Mouse (Mus musculus): ENCODE measurements at regions not wholly inside any gene's neighbourhood (a gene's known extent, or its start where the extent isn't known, plus 50 kb on each side); places are given as distances from the start of the nearest gene placed in this dataset.
"Not testable (repeated sequence)": the region's sequence is repeated elsewhere in the genome, so short reads cannot be mapped to it uniquely, and the experiment has no call there.

DNA sequence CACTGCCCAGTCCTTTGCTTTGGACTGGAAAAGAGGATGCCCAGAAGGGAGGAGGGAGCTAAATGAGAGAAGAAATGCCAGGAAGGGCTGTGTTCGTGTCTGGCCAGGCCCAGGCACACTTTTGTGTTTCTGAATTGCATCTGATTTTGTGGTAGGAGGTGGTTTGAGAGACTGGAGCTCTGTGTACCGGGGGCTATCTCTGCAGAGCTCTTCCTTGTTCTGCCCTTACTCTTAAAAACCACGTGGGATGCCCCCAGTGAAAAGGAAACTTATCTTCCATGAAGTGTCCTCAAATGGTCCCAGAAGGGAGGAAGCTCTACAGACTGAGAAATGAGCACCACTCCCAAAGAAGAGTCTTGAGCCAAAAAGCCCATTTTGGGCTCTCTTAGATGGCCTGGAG, 106.0 kb upstream of the Gmds start:
- H3K4me1 ChIP-seq (ENCODE audit: control insufficient read depth, insufficient read depth, low read length): no peaks in the 10 kb centered on the region
- H3K27me3 ChIP-seq (ENCODE audit: control insufficient read depth, insufficient read depth, low read length): no peaks in the 10 kb centered on the region
- no peaks in the 10 kb centered on the region for H3K9me3 ChIP-seq (replicated peaks; ENCODE audit: control insufficient read depth, low read length)
- H3K4me2 ChIP-seq (ENCODE audit: low read depth, low read length): no peak overlapping the region
- no peak overlapping the region for H3K27ac ChIP-seq (ENCODE audit: low read length)
- no peak overlapping the region for H3K9ac ChIP-seq (ENCODE audit: low read length)
- no peaks in the 10 kb centered on the region for H3K36me3 ChIP-seq (ENCODE audit: control insufficient read depth, insufficient read depth, low read length)
- WGBS: 71% methylated on average over 3 of the region's 3 CpGs
- H3K4me3 ChIP-seq (replicated peaks; ENCODE audit: low read length): no peak overlapping the region
- no peak for ATAC-seq (ENCODE audit: insufficient read depth, low FRiP score)

DNA sequence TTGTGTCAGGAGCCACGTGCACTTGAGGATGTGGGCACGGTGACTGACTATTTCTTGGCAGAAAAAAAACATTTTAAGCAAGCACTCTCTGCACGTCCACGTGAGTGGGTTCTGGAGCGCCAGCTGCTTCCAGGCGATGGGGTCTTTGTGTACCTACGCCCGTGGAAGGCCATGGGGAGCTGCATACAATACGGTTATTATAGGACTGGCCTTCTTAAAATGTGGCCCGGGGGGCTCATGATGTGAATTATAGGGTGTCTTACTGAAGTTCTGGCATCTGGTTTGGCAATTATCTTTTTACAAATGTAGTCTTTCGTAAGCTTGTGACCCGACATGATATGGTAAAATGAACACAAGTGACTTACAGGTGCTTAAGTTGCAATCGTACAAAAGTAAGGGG, 103.5 kb upstream of the Gmds start:
- Histone ChIP-seq H3K4me1 (ENCODE audit: control insufficient read depth, insufficient read depth, low read length) (no peaks in the 10 kb centered on the region), H3K4me2 (ENCODE audit: low read depth, low read length) (no peak overlapping the region), H3K9ac (ENCODE audit: low read length) (no peak overlapping the region), H3K36me3 (ENCODE audit: control insufficient read depth, insufficient read depth, low read length) (no peaks in the 10 kb centered on the region), H3K27ac (ENCODE audit: low read length) (no peak overlapping the region), H3K4me3 (replicated peaks; ENCODE audit: low read length) (no peak overlapping the region), H3K27me3 (ENCODE audit: control insufficient read depth, insufficient read depth, low read length) (no peaks in the 10 kb centered on the region), H3K9me3 (replicated peaks; ENCODE audit: control insufficient read depth, low read length) (no peaks in the 10 kb centered on the region)
- WGBS: 82% methylated on average over 13 of the region's 13 CpGs
- no peak for ATAC-seq (ENCODE audit: insufficient read depth, low FRiP score)

DNA sequence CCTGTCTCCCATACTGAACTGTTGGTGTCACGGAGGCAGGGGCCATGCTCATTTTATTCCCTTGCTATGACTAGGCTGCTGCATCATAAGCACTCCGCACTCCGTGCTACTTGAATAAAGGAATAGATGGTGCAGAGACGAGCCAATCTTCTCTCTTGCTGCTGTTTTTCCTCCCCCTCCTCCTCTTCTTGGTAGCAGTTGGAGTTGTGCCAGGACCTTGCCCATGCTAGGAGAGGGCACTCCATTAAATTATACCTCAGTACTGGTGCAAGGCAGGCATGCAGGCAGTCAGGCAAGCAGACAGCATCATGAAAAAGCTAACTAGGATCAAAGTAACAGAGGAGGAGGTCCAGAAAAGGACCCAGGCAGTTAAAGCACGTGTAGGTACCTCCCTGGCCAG, 96.6 kb upstream of the Gmds start:
- Histone ChIP-seq H3K9me3 (replicated peaks; ENCODE audit: control insufficient read depth, low read length) (no peaks in the 10 kb centered on the region), H3K4me3 (replicated peaks; ENCODE audit: low read length) (no peak overlapping the region), H3K4me2 (ENCODE audit: low read depth, low read length) (no peak overlapping the region), H3K9ac (ENCODE audit: low read length) (no peak overlapping the region), H3K36me3 (ENCODE audit: control insufficient read depth, insufficient read depth, low read length) (no peaks in the 10 kb centered on the region), H3K27ac (ENCODE audit: low read length) (no peak overlapping the region), H3K4me1 (ENCODE audit: control insufficient read depth, insufficient read depth, low read length) (no peaks in the 10 kb centered on the region), H3K27me3 (ENCODE audit: control insufficient read depth, insufficient read depth, low read length) (no peaks in the 10 kb centered on the region)
- WGBS: 75% methylated on average over 5 of the region's 5 CpGs
- no peak for ATAC-seq (ENCODE audit: insufficient read depth, low FRiP score)

DNA sequence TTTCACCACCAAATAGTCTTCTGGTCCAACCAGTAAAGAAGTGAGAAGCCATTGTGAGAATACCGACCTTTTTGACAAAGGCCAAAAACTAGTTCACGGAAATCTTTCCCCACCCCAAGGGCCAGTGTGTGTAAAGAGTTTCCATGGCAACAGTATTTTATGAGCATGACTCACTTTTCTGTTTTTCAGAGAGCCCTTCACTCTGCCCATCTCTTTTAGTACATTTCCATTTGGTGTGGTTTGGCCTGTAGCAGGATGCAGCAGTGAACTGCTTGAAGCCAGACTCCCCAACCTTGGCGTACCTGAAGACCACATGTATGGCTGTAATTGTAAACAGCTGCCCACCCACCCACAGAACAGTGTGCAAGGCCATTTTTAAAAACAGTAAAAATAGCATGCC, 89.9 kb upstream of the Gmds start:
- ATAC-seq (ENCODE audit: insufficient read depth, low FRiP score): no peak
- H3K27ac ChIP-seq (ENCODE audit: low read length): no peak overlapping the region
- no peaks in the 10 kb centered on the region for H3K9me3 ChIP-seq (replicated peaks; ENCODE audit: control insufficient read depth, low read length)
- no peak overlapping the region for H3K4me3 ChIP-seq (replicated peaks; ENCODE audit: low read length)
- no peaks in the 10 kb centered on the region for H3K4me1 ChIP-seq (ENCODE audit: control insufficient read depth, insufficient read depth, low read length)
- H3K27me3 ChIP-seq (ENCODE audit: control insufficient read depth, insufficient read depth, low read length): no peaks in the 10 kb centered on the region
- no peak overlapping the region for H3K4me2 ChIP-seq (ENCODE audit: low read depth, low read length)
- H3K9ac ChIP-seq (ENCODE audit: low read length): no peak overlapping the region
- 65% methylated on average over 3 of the region's 3 CpGs for WGBS
- H3K36me3 ChIP-seq (ENCODE audit: control insufficient read depth, insufficient read depth, low read length): no peaks in the 10 kb centered on the region

DNA sequence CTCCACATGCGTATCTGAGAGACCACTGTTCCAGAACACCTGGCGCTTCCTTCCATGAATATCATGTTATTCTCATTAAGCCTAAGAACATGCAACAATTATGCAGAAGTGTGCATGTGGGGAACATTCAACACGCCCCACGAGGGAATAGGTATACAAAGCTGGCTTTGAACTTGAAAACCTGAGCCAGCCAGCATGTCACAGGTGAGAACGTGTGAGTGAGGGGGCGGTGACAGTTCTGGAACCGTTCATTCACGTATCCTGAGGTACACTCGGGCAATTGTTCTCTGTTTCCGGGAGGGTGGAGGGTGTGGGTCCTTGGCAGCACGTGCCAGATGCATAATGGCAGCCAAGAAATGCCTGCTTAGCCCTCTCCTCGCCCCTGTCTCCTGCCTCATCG, 88.4 kb upstream of the Gmds start:
- H3K27me3 ChIP-seq (ENCODE audit: control insufficient read depth, insufficient read depth, low read length): no peaks in the 10 kb centered on the region
- H3K4me2 ChIP-seq (ENCODE audit: low read depth, low read length): no peak overlapping the region
- H3K4me3 ChIP-seq (replicated peaks; ENCODE audit: low read length): no peak overlapping the region
- no peaks in the 10 kb centered on the region for H3K36me3 ChIP-seq (ENCODE audit: control insufficient read depth, insufficient read depth, low read length)
- no peak for ATAC-seq (ENCODE audit: insufficient read depth, low FRiP score)
- H3K9ac ChIP-seq (ENCODE audit: low read length): no peak overlapping the region
- no peaks in the 10 kb centered on the region for H3K4me1 ChIP-seq (ENCODE audit: control insufficient read depth, insufficient read depth, low read length)
- 79% methylated on average over 13 of the region's 13 CpGs for WGBS
- no peaks in the 10 kb centered on the region for H3K9me3 ChIP-seq (replicated peaks; ENCODE audit: control insufficient read depth, low read length)
- H3K27ac ChIP-seq (ENCODE audit: low read length): no peak overlapping the region

DNA sequence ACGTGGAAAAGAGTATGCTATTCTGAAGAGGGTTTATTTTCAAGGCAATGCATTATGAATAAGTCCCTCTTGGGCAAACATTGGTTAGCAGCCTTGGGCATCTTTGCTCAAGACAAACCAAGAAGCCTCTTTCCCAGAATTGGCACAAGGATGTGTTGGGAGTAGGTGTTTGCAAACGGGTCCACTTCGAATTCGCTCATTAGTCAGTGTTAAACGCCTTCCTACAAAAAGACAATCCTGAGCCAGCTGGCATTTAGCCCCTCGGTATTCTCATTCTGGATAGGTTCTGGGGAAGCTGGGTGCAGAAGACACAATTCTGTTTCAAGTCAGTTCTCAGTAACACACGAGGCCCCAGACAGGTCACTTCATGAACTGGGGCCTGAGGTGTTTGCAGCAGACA, 87.7 kb upstream of the Gmds start:
- Histone ChIP-seq H3K36me3 (ENCODE audit: control insufficient read depth, insufficient read depth, low read length) (no peaks in the 10 kb centered on the region), H3K4me3 (replicated peaks; ENCODE audit: low read length) (no peak overlapping the region), H3K9me3 (replicated peaks; ENCODE audit: control insufficient read depth, low read length) (no peaks in the 10 kb centered on the region), H3K9ac (ENCODE audit: low read length) (no peak overlapping the region), H3K4me2 (ENCODE audit: low read depth, low read length) (no peak overlapping the region), H3K27me3 (ENCODE audit: control insufficient read depth, insufficient read depth, low read length) (no peaks in the 10 kb centered on the region), H3K4me1 (ENCODE audit: control insufficient read depth, insufficient read depth, low read length) (no peaks in the 10 kb centered on the region), H3K27ac (ENCODE audit: low read length) (no peak overlapping the region)
- 72% methylated on average over 7 of the region's 7 CpGs for WGBS
- ATAC-seq (ENCODE audit: insufficient read depth, low FRiP score): no peak

DNA sequence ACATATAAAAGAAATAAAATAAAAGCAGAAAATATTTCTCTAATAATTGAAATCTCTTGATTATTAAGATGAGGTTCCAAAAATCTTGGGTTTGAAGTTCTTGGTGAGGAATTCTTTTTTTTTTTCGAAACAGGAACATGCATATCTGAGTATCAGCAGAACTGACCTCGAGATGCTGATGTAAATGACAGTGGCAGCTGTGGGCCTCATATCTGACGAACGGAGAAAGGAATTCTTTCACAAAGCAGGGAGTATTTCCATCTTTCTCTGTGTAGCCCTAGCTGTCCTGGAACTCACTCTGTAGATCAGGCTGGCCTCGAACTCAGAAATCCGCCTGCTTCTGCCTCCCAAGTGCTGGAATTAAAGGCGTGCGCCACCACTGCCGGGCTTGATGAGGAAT, 86.0 kb upstream of the Gmds start:
- H3K27me3 ChIP-seq (ENCODE audit: control insufficient read depth, insufficient read depth, low read length); H3K4me3 ChIP-seq (replicated peaks; ENCODE audit: low read length); H3K36me3 ChIP-seq (ENCODE audit: control insufficient read depth, insufficient read depth, low read length); H3K4me1 ChIP-seq (ENCODE audit: control insufficient read depth, insufficient read depth, low read length); H3K9me3 ChIP-seq (replicated peaks; ENCODE audit: control insufficient read depth, low read length); H3K4me2 ChIP-seq (ENCODE audit: low read depth, low read length); H3K27ac ChIP-seq (ENCODE audit: low read length); ATAC-seq (ENCODE audit: insufficient read depth, low FRiP score); H3K9ac ChIP-seq (ENCODE audit: low read length): not testable (repeated sequence)
- 81% methylated on average over 9 of the region's 9 CpGs for WGBS

DNA sequence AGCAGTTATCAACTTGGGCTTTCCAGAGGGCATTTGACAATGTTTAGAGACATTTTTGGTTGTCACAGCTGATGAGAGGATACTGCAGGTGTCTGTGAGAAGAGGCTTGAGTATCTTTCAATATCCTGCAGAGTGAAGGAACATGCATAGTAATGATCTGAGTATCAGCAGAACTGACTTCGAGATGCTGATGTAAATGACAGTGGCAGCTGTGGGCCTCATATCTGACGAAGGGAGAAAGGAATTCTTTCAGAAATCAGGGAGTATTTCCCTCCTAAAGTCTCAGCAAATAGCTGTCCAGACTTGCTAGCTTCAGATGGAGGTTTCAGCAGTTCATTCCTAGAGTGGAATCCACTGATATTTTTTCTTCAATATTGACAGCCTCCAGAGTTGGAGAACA, 83.9 kb upstream of the Gmds start:
- Histone ChIP-seq H3K4me3 (replicated peaks; ENCODE audit: low read length) (no peak overlapping the region), H3K36me3 (ENCODE audit: control insufficient read depth, insufficient read depth, low read length) (no peaks in the 10 kb centered on the region), H3K9ac (ENCODE audit: low read length) (no peak overlapping the region), H3K27ac (ENCODE audit: low read length) (no peak overlapping the region), H3K9me3 (replicated peaks; ENCODE audit: control insufficient read depth, low read length) (no peaks in the 10 kb centered on the region), H3K4me2 (ENCODE audit: low read depth, low read length) (no peak overlapping the region), H3K27me3 (ENCODE audit: control insufficient read depth, insufficient read depth, low read length) (no peaks in the 10 kb centered on the region), H3K4me1 (ENCODE audit: control insufficient read depth, insufficient read depth, low read length) (no peaks in the 10 kb centered on the region)
- 54% methylated on average over 2 of the region's 2 CpGs for WGBS
- ATAC-seq (ENCODE audit: insufficient read depth, low FRiP score): no peak

DNA sequence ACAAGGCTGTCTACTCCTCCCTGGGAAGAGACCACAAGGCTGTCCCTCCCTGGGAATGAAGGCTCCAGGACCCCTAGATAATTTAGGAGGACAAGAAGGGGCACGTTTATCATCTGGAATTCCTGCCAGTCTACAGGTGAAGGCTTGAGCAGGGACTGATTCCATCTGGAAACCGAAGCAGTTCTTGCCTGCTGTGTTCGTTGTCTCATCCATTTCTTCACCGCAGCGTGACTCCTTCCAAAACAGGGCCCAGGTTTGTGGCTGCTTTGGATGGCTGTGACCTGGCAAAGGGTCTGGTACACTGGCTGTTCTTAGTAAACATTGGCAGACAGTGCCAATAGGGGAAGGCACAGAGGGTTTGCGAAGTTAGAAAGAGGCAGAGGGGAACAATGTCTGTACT, 80.8 kb upstream of the Gmds start:
- WGBS: 75% methylated on average over 6 of the region's 6 CpGs
- Histone ChIP-seq H3K4me1 (ENCODE audit: control insufficient read depth, insufficient read depth, low read length) (no peaks in the 10 kb centered on the region), H3K9me3 (replicated peaks; ENCODE audit: control insufficient read depth, low read length) (no peaks in the 10 kb centered on the region), H3K4me2 (ENCODE audit: low read depth, low read length) (no peak overlapping the region), H3K36me3 (ENCODE audit: control insufficient read depth, insufficient read depth, low read length) (no peaks in the 10 kb centered on the region), H3K9ac (ENCODE audit: low read length) (no peak overlapping the region), H3K4me3 (replicated peaks; ENCODE audit: low read length) (no peak overlapping the region), H3K27me3 (ENCODE audit: control insufficient read depth, insufficient read depth, low read length) (no peaks in the 10 kb centered on the region), H3K27ac (ENCODE audit: low read length) (no peak overlapping the region)
- no peak for ATAC-seq (ENCODE audit: insufficient read depth, low FRiP score)

DNA sequence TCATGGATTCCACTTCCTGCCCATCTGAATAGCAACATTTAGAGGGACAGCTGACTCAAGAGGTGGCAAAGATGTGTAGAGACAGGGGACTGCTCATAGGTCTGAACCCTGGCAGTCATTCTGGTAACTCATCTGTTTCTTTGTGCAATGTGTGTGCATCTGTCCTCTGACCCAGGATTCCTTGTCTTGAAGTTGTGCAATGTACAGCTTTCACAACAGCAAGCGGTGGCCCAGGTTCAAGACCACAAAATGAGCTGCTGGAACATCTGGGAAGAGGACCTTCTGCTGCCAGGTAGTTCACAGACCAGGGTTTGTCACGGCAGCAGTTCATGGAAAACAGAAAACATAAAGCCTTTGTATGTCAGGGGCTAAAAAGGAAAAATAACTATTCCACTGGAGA, 80.1 kb upstream of the Gmds start:
- no peaks in the 10 kb centered on the region for H3K27me3 ChIP-seq (ENCODE audit: control insufficient read depth, insufficient read depth, low read length)
- no peak for ATAC-seq (ENCODE audit: insufficient read depth, low FRiP score)
- no peaks in the 10 kb centered on the region for H3K4me1 ChIP-seq (ENCODE audit: control insufficient read depth, insufficient read depth, low read length)
- no peak overlapping the region for H3K4me2 ChIP-seq (ENCODE audit: low read depth, low read length)
- H3K9me3 ChIP-seq (replicated peaks; ENCODE audit: control insufficient read depth, low read length): no peaks in the 10 kb centered on the region
- H3K4me3 ChIP-seq (replicated peaks; ENCODE audit: low read length): no peak overlapping the region
- no peak overlapping the region for H3K27ac ChIP-seq (ENCODE audit: low read length)
- no peak overlapping the region for H3K9ac ChIP-seq (ENCODE audit: low read length)
- 77% methylated on average over 2 of the region's 2 CpGs for WGBS
- no peaks in the 10 kb centered on the region for H3K36me3 ChIP-seq (ENCODE audit: control insufficient read depth, insufficient read depth, low read length)

All from stomach, embryonic 16.5 days (tissue).